Mouse (Mus musculus) hindbrain, embryonic 15.5 days (tissue): ENCODE data around the gene RPS10-NUDT3. TPM values are rescaled to one million over a fixed set of nuclear protein-coding genes. Genes with fewer than 3 reads are reported as not detected.

Experiments used
- ATAC-seq: fragments of 200-750 bp; cut with Nextera tagmentation; 2 replicates; pipeline ENCODE4 v1.8.0; 2017; ENCODE audit warnings: low read depth, moderate number of reproducible peaks, moderate TSS enrichment; ENCODE audit not compliant: low FRiP score
- H3K27ac ChIP-seq: fragments of 300-500 bp; sonication (generic); replicated peaks from 2 replicates; pipeline ENCODE4 v1.5.1; 2015; ENCODE audit warnings: mild to moderate bottlenecking, inconsistent platforms
- H3K27me3 ChIP-seq: fragments of 300-500 bp; sonication (generic); 2 replicates; pipeline ENCODE4 v1.6.1; 2015; ENCODE audit warnings: control low read depth, inconsistent platforms
- H3K36me3 ChIP-seq: fragments of 300-500 bp; sonication (generic); 2 replicates; pipeline ENCODE4 v1.6.1; 2015; ENCODE audit warnings: control low read depth, inconsistent platforms
- H3K4me1 ChIP-seq: fragments of 300-500 bp; sonication (generic); replicated peaks from 2 replicates; pipeline ENCODE4 v1.6.1; 2015; ENCODE audit warnings: control low read depth, inconsistent platforms
- H3K4me2 ChIP-seq: fragments of 300-500 bp; sonication (generic); 2 replicates; pipeline ENCODE4 v1.6.1; 2015; ENCODE audit warnings: moderate library complexity, mild to moderate bottlenecking, inconsistent platforms
- H3K4me3 ChIP-seq: fragments of 300-500 bp; sonication (generic); 2 replicates; pipeline ENCODE4 v1.5.1; 2015; ENCODE audit warnings: mild to moderate bottlenecking, inconsistent platforms
- H3K9ac ChIP-seq: fragments of 300-500 bp; sonication (generic); 2 replicates; pipeline ENCODE4 v1.6.1; 2015; ENCODE audit warnings: inconsistent platforms
- H3K9me3 ChIP-seq: fragments of 300-500 bp; sonication (generic); 2 replicates; pipeline ENCODE4 v1.6.1; 2016; ENCODE audit warnings: control low read depth, inconsistent platforms
- WGBS: fragments of 180-500 bp; shearing (Covaris S2); methylation state at CpG from one replicate; pipeline ENCODE4 v1.1.7; 2015; 5-methylcytosine and 5-hydroxymethylcytosine counted together
- polyA plus RNA-seq: library from polyadenylated mRNA; unstranded; fragments of >200 nt; fragmentation: Nextera tagmentation; extraction: Ambion mirVana; gene quantifications from 2 replicates; pipeline ENCODE4 v1.2.1, GENCODE M21; 2015

Gene RPS10-NUDT3
- polyA plus RNA-seq, 1 experiment from 2014 or later: not detected

DNA sequence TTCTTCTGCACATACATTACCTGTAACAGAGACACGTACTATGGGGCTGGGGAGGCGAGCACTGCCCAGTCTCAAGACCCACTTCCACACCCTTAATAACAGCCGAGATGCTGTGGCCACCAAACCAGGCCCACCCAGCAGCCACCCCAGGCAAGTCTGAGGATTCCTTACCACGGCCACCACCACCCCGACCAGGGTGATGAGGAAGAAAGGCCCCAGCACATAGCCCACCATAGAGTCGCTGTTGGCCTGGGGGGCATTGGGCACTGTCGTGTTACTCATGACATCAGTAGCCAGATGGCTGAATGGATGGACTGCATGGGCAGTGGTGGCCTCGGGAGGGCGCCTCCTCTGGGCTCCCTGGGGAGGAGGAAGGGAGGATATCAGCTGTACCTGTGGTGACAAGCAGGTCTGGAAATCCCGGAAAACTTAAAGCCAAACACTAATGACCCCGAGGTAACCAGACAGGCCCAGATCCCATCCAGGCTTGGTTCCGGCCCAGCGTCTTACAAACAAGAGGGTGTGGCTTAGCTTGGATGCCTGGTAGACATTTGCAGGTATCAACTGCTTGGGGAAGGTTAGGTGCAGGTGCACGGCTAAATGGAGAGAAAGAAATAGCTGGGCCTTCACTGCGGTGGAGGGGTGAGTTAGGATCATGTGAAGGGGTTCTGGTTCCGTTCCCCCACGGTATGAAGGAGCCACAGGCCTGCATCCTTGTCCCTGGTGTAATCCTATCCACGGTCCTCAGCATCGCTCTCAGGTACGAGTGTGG is 70.4 kb downstream of the RPS10-NUDT3 start:
- H3K27me3 ChIP-seq: no peaks in the 10 kb centered on the region
- 14% methylated on average over 19 of the region's 20 CpGs for WGBS
- peak overlapping the region; percentile 71 for H3K4me2 ChIP-seq
- peak overlapping the region; percentile 59 for H3K4me3 ChIP-seq
- peak overlapping the region; percentile 60 for H3K9ac ChIP-seq
- peak overlapping the region; percentile 70 for H3K27ac ChIP-seq
- no peaks in the 10 kb centered on the region for H3K36me3 ChIP-seq
- H3K4me1 ChIP-seq: peaks cover 27% of the 10 kb centered on the region
- ATAC-seq: no peak; the same call in 1 of the 2 replicates
- no peaks in the 10 kb centered on the region for H3K9me3 ChIP-seq

GRCm38 (mm10) chr17:27563771-27564244 is 71.2 kb downstream of the RPS10-NUDT3 start:
- H3K4me3 ChIP-seq: no peak overlapping the region
- H3K36me3 ChIP-seq: no peaks in the 10 kb centered on the region
- H3K4me2 ChIP-seq: peak overlapping the region; percentile 71
- H3K27ac ChIP-seq: no peak overlapping the region
- WGBS: 59% methylated on average over 7 of the region's 7 CpGs
- peaks cover 33% of the 10 kb centered on the region for H3K4me1 ChIP-seq
- peak overlapping the region; percentile 60; the same call in 1 of the 2 replicates for H3K9ac ChIP-seq
- H3K27me3 ChIP-seq: no peaks in the 10 kb centered on the region
- H3K9me3 ChIP-seq: no peaks in the 10 kb centered on the region
- no peak for ATAC-seq

DNA sequence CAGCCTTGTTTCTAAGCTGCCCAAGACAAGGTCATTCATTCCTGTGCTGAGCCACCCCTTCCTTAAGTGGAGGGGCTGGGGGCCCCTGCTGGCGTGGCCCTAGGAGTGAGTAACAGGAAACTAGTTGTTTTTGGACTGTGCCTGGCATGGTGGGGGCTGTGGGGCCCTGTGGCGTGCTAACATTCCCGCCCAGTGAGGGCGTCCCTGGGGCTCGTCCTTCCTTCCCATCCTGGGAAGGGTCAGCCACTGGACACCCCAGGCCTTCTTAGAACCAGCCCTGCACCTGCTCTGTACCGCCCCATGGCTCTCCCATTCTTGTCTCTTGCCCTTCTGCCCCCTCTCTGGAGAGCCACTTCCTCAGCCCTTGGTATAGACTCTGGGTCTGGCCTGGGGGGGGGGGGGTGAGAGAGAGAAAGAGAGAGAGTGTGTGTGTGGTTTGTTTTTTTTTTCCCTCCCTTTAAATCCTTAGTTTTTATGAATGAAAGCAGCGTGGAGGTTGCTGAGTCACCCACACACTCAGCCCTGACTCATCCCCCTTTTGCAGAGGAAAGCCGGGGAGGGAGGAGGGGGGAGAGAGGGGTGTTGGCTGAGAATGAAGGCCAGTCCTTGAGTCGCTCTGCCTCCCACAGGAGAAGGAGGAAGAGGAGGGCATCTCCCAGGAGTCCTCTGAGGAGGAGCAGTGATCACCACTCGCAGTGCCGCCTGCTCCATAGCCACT is 73.1 kb downstream of the RPS10-NUDT3 start:
- no peak for ATAC-seq
- H3K27ac ChIP-seq: no peak overlapping the region
- H3K36me3 ChIP-seq: no peaks in the 10 kb centered on the region
- H3K4me2 ChIP-seq: no peak overlapping the region
- WGBS: 53% methylated on average over 7 of the region's 11 CpGs
- H3K4me1 ChIP-seq: peaks cover 48% of the 10 kb centered on the region
- H3K9me3 ChIP-seq: no peaks in the 10 kb centered on the region
- H3K27me3 ChIP-seq: no peaks in the 10 kb centered on the region
- H3K9ac ChIP-seq: no peak overlapping the region
- no peak overlapping the region for H3K4me3 ChIP-seq

- no peaks in the 10 kb centered on the region for H3K36me3 ChIP-seq
- H3K4me2 ChIP-seq: no peak overlapping the region
- no peak overlapping the region for H3K27ac ChIP-seq
- no peaks in the 10 kb centered on the region for H3K27me3 ChIP-seq
- 86% methylated on average over 13 of the region's 13 CpGs for WGBS
- H3K9me3 ChIP-seq: no peaks in the 10 kb centered on the region
- no peak overlapping the region for H3K9ac ChIP-seq
- no peak for ATAC-seq
- H3K4me3 ChIP-seq: no peak overlapping the region
- peaks cover 42% of the 10 kb centered on the region for H3K4me1 ChIP-seq
Measured at GRCm38 (mm10) chr17:27560926-27561480, 74.0 kb downstream of the RPS10-NUDT3 start.

GRCm38 (mm10) chr17:27559596-27559995 is 75.4 kb downstream of the RPS10-NUDT3 start:
- no peaks in the 10 kb centered on the region for H3K36me3 ChIP-seq
- H3K4me1 ChIP-seq: peaks cover 46% of the 10 kb centered on the region
- ATAC-seq: no peak
- WGBS: 73% methylated on average over 12 of the region's 12 CpGs
- no peaks in the 10 kb centered on the region for H3K9me3 ChIP-seq
- H3K27ac ChIP-seq: no peak overlapping the region
- H3K9ac ChIP-seq: no peak overlapping the region
- H3K27me3 ChIP-seq: peaks cover 9% of the 10 kb centered on the region; the same call in 1 of the 2 replicates
- H3K4me3 ChIP-seq: no peak overlapping the region
- no peak overlapping the region for H3K4me2 ChIP-seq

DNA sequence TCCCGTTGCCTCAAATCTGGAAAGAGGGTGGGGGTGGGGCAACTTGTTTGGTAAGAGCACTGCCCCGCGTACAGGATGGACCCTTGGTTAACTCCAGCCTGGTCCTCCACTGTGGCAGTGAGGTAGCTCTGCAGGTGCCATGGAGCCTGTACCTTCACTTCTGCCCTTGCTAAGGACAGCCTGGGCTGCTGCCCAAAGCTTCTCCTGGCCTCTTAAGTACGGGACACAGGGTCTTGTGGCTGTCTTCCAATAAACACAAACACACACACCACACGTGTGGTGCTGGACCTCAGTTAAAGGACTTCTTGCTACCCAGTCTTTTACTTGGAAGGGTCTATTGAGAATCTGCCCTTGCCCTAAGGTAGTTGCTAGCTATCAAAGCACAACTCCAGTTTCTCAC is 76.2 kb downstream of the RPS10-NUDT3 start:
- H3K4me2 ChIP-seq: peak overlapping the region; percentile 88
- 16% methylated on average over 5 of the region's 5 CpGs for WGBS
- H3K4me3 ChIP-seq: 0 out of 2 replicates have a peak overlapping the region, but pooled peaks have one; percentile 55
- no peak for ATAC-seq
- H3K9me3 ChIP-seq: no peaks in the 10 kb centered on the region
- no peaks in the 10 kb centered on the region for H3K36me3 ChIP-seq
- no peak overlapping the region for H3K9ac ChIP-seq
- no peak overlapping the region for H3K27ac ChIP-seq
- peaks cover 38% of the 10 kb centered on the region for H3K4me1 ChIP-seq
- peaks cover 9% of the 10 kb centered on the region; the same call in 1 of the 2 replicates for H3K27me3 ChIP-seq

DNA sequence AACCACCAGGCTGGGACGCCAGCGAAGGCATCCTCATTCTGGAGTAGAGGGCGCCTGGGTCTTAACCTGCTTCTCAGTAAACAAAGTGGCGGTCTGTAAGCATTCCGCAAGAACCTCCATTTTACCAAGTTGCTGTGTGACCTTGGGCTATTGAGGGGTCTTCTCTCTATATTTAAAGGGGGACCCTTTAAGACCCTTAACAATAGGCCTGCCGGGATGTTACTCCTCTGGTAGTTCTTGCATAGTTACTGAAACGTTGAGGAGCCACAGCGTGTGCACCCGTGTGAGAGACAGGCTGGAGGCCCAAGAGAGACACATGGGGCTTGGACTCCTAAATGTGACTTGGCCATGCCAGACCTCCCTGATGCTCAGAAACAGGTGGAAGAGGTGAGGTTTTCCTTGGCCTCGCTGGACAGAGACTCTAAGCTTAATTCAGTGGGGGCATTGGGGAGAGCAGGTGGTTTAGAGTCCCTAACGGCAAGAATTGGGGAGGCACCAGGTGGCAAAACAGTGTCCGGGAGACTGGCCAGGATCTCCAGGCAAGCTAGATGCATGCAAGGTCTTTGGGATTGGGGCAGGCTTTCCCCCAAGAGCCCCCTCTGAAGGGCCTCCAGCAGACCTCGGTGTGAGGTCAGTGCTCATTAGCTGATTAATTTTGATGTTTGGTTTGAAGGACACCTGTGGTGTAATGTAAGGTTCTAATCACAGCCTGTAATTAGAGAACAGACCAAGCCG is 76.9 kb downstream of the RPS10-NUDT3 start:
- Histone ChIP-seq H3K9ac (peak overlapping the region; percentile 58), H3K36me3 (no peaks in the 10 kb centered on the region), H3K27ac (peak overlapping the region; percentile 86; the same call in 1 of the 2 replicates), H3K27me3 (peaks cover 9% of the 10 kb centered on the region; the same call in 1 of the 2 replicates), H3K9me3 (no peaks in the 10 kb centered on the region), H3K4me2 (peak overlapping the region; percentile 88), H3K4me3 (peak overlapping the region; percentile 55), H3K4me1 (peaks cover 36% of the 10 kb centered on the region)
- 5% methylated on average over 14 of the region's 14 CpGs for WGBS
- no peak for ATAC-seq

- ATAC-seq: peak; percentile 31
- Histone ChIP-seq H3K27me3 (peaks cover 9% of the 10 kb centered on the region; the same call in 1 of the 2 replicates), H3K9ac (peak overlapping the region; percentile 58), H3K36me3 (no peaks in the 10 kb centered on the region), H3K4me1 (peaks cover 36% of the 10 kb centered on the region), H3K4me3 (peak overlapping the region; percentile 55), H3K4me2 (peak overlapping the region; percentile 88), H3K27ac (peak overlapping the region; percentile 86), H3K9me3 (no peaks in the 10 kb centered on the region)
- under 1% methylated on average over 67 of the region's 75 CpGs for WGBS
Measured at GRCm38 (mm10) chr17:27557181-27557926, 77.7 kb downstream of the RPS10-NUDT3 start.

- Histone ChIP-seq H3K9ac (peak within 1 kb of the TSS; percentile 58), H3K4me2 (peak within 1 kb of the TSS; percentile 88), H3K27ac (peak within 1 kb of the TSS; percentile 86), H3K4me1 (peaks cover 36% of the 10 kb centered on the region), H3K27me3 (peaks cover 9% of the 10 kb centered on the region; the same call in 1 of the 2 replicates), H3K9me3 (no peaks in the 10 kb centered on the region), H3K36me3 (no peaks in the 10 kb centered on the region), H3K4me3 (peak within 1 kb of the TSS; percentile 55)
- peak; percentile 68 for ATAC-seq
- under 1% methylated on average over 79 of the region's 79 CpGs for WGBS
Measured at GRCm38 (mm10) chr17:27556315-27557011, 78.6 kb downstream of the RPS10-NUDT3 start, which contains the start of gene Hmga1. Hmga1 (plus strand) TSS chr17:27556497.

- Histone ChIP-seq H3K4me1 (peaks cover 36% of the 10 kb centered on the region), H3K4me2 (peak overlapping the region; percentile 88), H3K27me3 (peaks cover 9% of the 10 kb centered on the region; the same call in 1 of the 2 replicates), H3K36me3 (no peaks in the 10 kb centered on the region), H3K4me3 (peak overlapping the region; percentile 55), H3K9ac (peak overlapping the region; percentile 5; the same call in 1 of the 2 replicates), H3K27ac (peak overlapping the region; percentile 86), H3K9me3 (no peaks in the 10 kb centered on the region)
- WGBS: 0% methylated on average over 41 of the region's 55 CpGs
- peak; percentile 14; the same call in 1 of the 2 replicates for ATAC-seq
Measured at GRCm38 (mm10) chr17:27555512-27556172, 79.4 kb downstream of the RPS10-NUDT3 start.
